In genomic region chr9:78521689-78522088, GRCm38 (mm10) we compare ENCODE assay signal across 8 mouse cellular contexts. TPM values are rescaled to one million over a fixed set of nuclear protein-coding genes. Genes with fewer than 3 reads are reported as not detected.
DNase-seq lines count a peak whose midpoint lies in the region; ATAC-seq and TF ChIP-seq lines count a peak whose summit lies in the region.

No protein-coding gene starts in this region.

- H3K4me2 ChIP-seq in forebrain, postnatal 0 days (ENCODE audit: low read depth), result peak overlapping the region; percentile 86
- H3K4me2 ChIP-seq in kidney, embryonic 14.5 days (replicated peaks; ENCODE audit: low read depth, low read length), result peak overlapping the region; percentile 84

- H3K27ac ChIP-seq in cerebellum, adult 2 months (ENCODE audit: insufficient read depth, low read length), result no peak overlapping the region
- H3K27ac ChIP-seq in forebrain, postnatal 0 days (ENCODE audit: low read depth, low read length), result peak overlapping the region; percentile 78
- H3K27ac ChIP-seq in kidney, embryonic 14.5 days (ENCODE audit: low read depth, low read length), result no peak overlapping the region

- H3K36me3 ChIP-seq in forebrain, postnatal 0 days (ENCODE audit: insufficient read depth), result no peaks in the 10 kb centered on the region
- no peaks in the 10 kb centered on the region for H3K36me3 ChIP-seq in kidney, embryonic 14.5 days (ENCODE audit: control insufficient read depth, insufficient read depth, low read length)

- H3K4me1 ChIP-seq in cerebellum, adult 2 months (ENCODE audit: control insufficient read depth, insufficient read depth, low read length), result peaks cover 6% of the 10 kb centered on the region; the same call in 1 of the 2 replicates
- H3K4me1 ChIP-seq in forebrain, postnatal 0 days (ENCODE audit: insufficient read depth), result no peaks in the 10 kb centered on the region
- no peaks in the 10 kb centered on the region; the same call in 1 of the 2 replicates for H3K4me1 ChIP-seq in kidney, embryonic 14.5 days (ENCODE audit: control insufficient read depth, insufficient read depth, low read length)

- H3K27me3 ChIP-seq in cerebellum, adult 2 months (ENCODE audit: control insufficient read depth, insufficient read depth, low read length), result no peaks in the 10 kb centered on the region
- H3K27me3 ChIP-seq in forebrain, postnatal 0 days (ENCODE audit: insufficient read depth, low read length), result no peaks in the 10 kb centered on the region
- H3K27me3 ChIP-seq in kidney, embryonic 14.5 days (ENCODE audit: control insufficient read depth, insufficient read depth, low read length), result no peaks in the 10 kb centered on the region

- DNase-seq in cerebellum, adult 2 months, result no peak
- DNase-seq in cerebellum, adult 9-10 months, result no peak
- peak; percentile 76 for DNase-seq in ZHBTc4 (ENCODE audit: low read depth, low spot score)
- DNase-seq in forebrain, postnatal 0 days, result peak; percentile 70
- DNase-seq in lung, postnatal 14 days, result peak; percentile 26
- peak; percentile 67 for DNase-seq in retina, embryonic 14.5 days (ENCODE audit: low spot score)
- DNase-seq in layer of hippocampus, adult 11-12 months (ENCODE audit: low spot score), result no peak

- peak overlapping the region; percentile 54 for H3K9ac ChIP-seq in forebrain, postnatal 0 days
- H3K9ac ChIP-seq in kidney, embryonic 14.5 days (ENCODE audit: low read depth, low read length), result peak overlapping the region; percentile 61; the same call in 1 of the 2 replicates

- TF ChIP-seq POLR2A in cerebellum, adult 2 months (IDR thresholded peaks at IDR 0.05; ENCODE audit: borderline replicate concordance, insufficient read depth, low read length), result no peak

- H3K9me3 ChIP-seq in forebrain, postnatal 0 days (ENCODE audit: low read length), result no peaks in the 10 kb centered on the region
- no peaks in the 10 kb centered on the region for H3K9me3 ChIP-seq in kidney, embryonic 14.5 days (ENCODE audit: control insufficient read depth, low read length)

- no peak overlapping the region for H3K4me3 ChIP-seq in cerebellum, adult 2 months (replicated peaks; ENCODE audit: insufficient read depth, low read depth, low read length)
- peak overlapping the region; percentile 44 for H3K4me3 ChIP-seq in forebrain, postnatal 0 days (ENCODE audit: low read depth, low read length)
- peak overlapping the region; percentile 42 for H3K4me3 ChIP-seq in kidney, embryonic 14.5 days (ENCODE audit: low read length)

- 50% methylated on average over 14 of the region's 14 CpGs for WGBS in cerebellum, adult 2 months
- 26% methylated on average over 14 of the region's 14 CpGs for WGBS in forebrain, postnatal 0 days
- 36% methylated on average over 14 of the region's 14 CpGs for WGBS in kidney, embryonic 14.5 days

- TF ChIP-seq CTCF in cerebellum, adult 2 months (IDR thresholded peaks at IDR 0.05; ENCODE audit: borderline replicate concordance, insufficient read depth, low read depth, low read length), result 0 out of 2 replicates have a peak, but pooled peaks have one; percentile 13
- peak; percentile 66 for TF ChIP-seq CTCF in forebrain, postnatal 0 days (IDR thresholded peaks at IDR 0.05; ENCODE audit: low read depth)

- ATAC-seq in forebrain, postnatal 0 days, result peak; percentile 40
- no peak for ATAC-seq in kidney, embryonic 14.5 days (ENCODE audit: low FRiP score, low TSS enrichment)

RNA-seq across cellular contexts. Expression of gene Eef1a1, which starts 32.7 kb away (rescaled TPM):
- polyA plus RNA-seq in cerebellum, adult 2 months (2012; rRNA removed), result 2,299 and 2,427 TPM in 2 replicates
- total RNA-seq in forebrain, postnatal 0 days (2014; rRNA removed), result 9,311 and 11,752 TPM in 2 replicates
- polyA plus RNA-seq in forebrain, postnatal 0 days (2015; fragmentation: Nextera tagmentation; extraction: Ambion mirVana), result 2,982 and 3,284 TPM in 2 replicates
- polyA plus RNA-seq in kidney, embryonic 14.5 days (2014; fragmentation: Nextera tagmentation; extraction: Ambion mirVana), result 5,322 and 6,193 TPM in 2 replicates

Comparison
In these comparisons a context has a peak if more than half of its experiments do, and no peak if none do; other contexts are left out.
1. DNase-seq: peak in ZHBTc4 (single experiment), forebrain, postnatal 0 days (single experiment), lung, postnatal 14 days (single experiment) and retina, embryonic 14.5 days (single experiment); none in cerebellum, adult 2 months (0 of 2), cerebellum, adult 9-10 months (single experiment) and layer of hippocampus, adult 11-12 months (single experiment).